Mouse (Mus musculus) heart, postnatal 4 days (tissue): ENCODE data around the gene Lin28b. TPM values are rescaled to one million over a fixed set of nuclear protein-coding genes. Genes with fewer than 3 reads are reported as not detected.
"Not testable (repeated sequence)": the region's sequence is repeated elsewhere in the genome, so short reads cannot be mapped to it uniquely, and the experiment has no call there.

ENCODE experiments used
- DNase-seq: peaks from one replicate; pipeline ENCODE4 v3.0.0; 2021
- total RNA-seq, 2 experiments: library from RNA; stranded (reverse); gene quantifications; 2 replicates each; pipeline ENCODE4 v1.2.3; 2021

Lin28b gene
- total RNA-seq, 2 experiments from 2014 or later: 0.74 TPM

- no peak for DNase-seq
Observed at GRCm38 (mm10) chr10:45410624-45411341, 75.4 kb downstream of the Lin28b start.

DNA sequence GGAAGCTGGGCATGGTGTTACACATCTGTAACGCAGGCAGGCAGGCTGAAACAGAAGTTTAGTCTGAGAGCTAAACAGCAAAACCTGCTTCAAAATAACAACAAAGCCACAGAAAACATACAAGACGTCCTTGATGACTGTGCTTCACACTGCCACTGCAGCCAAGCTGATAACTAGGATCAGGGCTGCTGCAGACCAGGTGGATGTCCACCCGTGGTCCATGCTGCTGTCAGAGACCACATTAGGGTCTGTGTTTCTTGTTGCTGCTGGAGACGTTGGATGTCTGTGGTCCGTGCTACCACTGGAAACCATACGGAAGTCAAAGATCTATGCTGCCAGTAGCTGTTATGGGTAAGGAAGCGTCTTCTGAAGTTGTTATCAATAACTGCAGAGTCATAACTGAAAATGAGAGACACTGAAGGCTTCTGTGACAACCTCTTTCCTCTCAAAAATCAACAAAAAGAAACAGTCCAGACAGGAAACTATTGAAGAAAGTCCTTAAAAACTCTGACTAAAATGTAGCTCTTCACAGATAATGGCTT, 86.4 kb downstream of the Lin28b start:
- DNase-seq: no peak

DNA sequence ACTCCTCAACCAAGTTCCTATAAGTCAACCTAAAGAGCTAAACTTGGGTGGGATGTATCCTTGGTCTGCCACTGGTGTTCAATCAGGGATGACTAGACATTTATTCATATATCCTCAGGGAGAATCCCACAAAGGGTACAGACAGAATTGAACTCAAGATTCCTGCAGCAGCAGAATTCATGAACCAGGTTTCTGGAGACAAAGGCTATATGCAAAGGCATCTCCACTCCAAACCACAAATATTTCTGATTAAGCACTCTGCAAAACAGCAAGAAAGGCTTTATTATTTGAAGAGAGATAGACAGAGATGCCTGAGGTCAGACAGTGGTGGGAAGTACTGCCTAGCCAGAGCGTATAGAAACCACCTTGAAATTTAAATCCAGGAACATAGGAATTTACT, 88.0 kb downstream of the Lin28b start:
- no peak for DNase-seq

DNA sequence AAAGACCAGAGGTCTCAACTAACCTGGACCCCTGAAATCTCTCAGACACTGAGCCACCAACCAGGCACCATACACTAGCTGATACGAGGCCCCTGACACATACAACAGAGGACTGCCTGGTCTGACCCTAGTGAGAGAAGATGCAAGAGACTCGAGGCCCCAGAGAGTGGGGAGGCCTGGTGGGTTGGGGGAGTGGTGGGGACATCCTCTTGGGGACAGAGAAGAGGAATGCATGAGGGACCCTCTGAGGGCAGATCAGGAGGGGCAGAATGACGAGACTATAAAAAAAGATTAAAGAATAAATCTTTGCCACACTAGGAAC, 103.6 kb downstream of the Lin28b start:
- no peak for DNase-seq

- no peak for DNase-seq
Observed at GRCm38 (mm10) chr10:45381937-45382636, 104.1 kb downstream of the Lin28b start.

GRCm38 (mm10) chr10:45378269-45378668, 107.9 kb downstream of the Lin28b start:
- no peak for DNase-seq

DNA sequence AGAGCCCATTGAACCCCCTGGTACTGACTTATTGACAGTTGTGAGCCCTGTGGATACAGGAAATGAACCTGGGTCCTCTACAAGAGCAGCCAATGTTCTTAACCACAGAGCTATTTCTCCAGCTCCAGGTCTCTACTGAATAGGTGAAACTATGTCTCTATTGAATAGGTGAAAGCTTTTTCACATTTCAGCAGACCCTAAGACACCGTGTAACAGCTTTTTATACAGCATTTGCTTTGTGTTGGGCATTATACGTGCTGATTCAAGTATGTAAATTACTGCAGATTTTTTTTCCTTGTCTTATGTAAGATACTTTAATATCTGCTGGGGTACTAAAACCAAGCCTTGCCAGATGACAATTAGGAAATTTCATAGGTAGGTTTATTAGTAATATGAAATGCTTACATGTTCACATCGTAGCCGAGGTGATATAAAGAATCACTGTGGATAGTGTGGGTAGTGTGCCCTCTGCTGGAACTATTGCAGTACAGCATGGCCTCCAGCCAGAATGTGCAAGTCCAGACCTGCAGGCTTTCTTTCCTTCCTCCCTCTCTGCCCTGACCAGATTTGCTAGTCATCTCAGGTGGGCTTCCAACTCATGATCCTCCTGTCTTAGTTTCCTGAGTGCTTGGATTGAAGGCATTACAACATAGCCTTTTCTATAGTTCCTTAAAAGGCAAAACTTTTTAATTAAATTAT, 113.1 kb downstream of the Lin28b start:
- peak; percentile 79 for DNase-seq

DNA sequence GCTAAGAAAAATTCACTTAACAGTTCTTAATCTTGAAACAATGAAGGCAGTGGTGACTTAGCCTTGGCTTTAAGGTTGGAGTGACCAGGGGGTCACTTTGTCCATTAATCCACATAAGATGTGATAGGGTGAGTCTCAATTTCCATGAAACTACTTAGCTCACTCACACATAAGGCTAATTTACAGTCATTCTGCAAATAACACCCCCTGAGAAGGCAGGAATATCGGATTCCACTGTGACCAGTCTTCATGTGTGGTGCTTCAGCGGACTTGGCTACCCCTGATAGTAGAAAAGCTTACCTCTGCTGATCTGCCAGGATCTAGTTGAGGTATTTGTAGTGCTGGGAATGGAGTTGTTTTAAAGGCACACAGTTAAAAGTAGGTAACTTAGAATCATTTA, 115.7 kb downstream of the Lin28b start:
- DNase-seq: no peak

DNA sequence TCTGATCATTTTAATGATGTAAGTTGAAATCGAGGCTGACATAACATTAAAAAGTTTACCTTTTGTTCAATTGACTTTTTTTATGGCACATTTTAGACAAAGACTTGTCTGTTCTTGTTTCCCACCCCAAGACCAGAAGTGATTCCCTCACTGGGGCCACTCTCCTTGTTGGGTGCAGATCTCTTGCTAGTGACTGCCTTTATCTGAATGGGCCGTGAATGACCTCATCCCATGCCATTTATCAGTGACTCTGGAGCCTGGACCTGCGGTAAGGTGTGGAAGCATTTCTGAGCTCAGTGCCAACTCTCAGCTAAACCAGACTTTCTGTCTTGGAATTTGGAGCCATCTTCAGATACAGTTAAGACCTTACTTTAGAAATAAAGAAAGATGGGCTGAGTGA, 116.6 kb downstream of the Lin28b start:
- DNase-seq: no peak

GRCm38 (mm10) chr10:45366987-45367705, 119.0 kb downstream of the Lin28b start:
- no peak for DNase-seq

DNA sequence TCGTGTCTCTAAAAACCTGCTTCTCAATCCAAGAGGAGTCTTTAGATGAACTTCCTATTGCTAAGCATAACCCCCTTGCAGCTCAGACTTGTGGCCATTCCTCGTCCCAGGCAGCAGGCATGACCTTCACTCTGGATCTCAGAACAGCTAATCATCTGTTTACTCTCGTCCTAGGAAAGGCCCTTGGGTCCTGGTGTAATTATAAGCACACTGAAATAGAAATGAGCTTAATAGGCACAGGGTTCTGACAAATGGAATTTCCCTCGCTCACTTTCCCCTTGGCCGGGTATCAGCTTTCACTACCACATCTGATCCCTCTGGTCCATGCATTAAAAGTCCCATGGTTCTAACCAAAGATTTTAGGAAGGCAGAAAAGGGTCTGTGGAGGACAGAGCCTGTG, 122.8 kb downstream of the Lin28b start:
- peak; percentile 58 for DNase-seq

DNA sequence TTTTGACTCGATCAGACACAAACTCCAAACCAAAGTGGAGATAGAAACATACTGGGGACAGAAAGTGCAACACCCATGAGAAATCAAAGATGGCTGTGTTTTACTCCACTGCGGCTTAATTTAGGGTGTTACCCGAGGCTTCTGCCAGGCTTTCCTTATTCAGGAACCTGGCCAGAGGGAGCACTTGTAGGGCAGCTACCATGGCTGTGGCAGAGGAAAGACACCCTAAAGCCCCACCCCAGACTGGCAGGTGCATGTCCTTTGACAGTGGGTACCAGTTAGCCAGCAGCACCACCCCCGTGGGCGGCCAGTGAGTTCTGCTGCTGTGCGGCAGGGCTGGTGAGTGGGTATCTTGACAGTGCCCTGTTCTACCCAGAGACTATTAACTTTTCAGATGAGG, 130.1 kb downstream of the Lin28b start:
- DNase-seq: no peak

- not testable (repeated sequence) for DNase-seq
Observed at GRCm38 (mm10) chr10:45348143-45348542, 138.1 kb downstream of the Lin28b start.

DNA sequence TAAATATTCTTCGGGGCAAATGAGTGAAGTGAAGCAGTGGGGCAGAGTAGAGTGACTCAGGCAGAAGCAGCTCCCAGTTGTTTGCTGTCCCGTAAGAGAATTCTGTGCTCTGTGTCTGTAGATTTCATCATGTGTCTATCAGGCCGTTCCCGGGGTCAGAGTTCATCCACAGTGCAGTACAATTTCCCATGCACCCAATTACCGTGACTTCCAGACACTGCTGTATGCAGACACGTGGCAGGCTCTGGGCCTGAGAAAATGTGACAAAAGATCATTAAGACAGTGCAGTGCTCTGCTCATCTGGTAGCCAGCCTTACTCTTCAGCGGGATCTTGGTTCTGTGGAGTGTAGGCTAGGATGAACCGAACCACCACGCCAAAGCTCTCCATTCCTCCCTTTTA, 141.0 kb downstream of the Lin28b start:
- no peak for DNase-seq

DNA sequence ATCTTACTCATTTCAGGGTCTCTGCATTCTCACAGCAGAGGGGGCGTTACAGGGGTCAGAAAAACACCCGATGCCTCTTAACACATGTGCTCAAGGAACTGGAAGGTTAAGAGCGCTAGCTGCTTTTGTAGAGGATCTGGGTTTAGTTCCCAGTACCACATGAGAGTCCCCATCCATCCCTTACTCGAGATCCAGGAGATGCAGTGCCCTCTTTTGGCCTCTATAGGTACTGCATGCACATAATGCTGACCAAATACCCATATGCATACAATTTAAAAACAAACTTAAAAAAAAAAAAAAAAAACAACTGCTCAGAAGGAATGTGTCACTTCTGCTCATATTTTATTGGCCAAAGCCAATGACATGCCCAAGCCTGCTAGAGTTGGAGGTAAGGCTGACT, 141.8 kb downstream of the Lin28b start:
- DNase-seq: no peak

DNA sequence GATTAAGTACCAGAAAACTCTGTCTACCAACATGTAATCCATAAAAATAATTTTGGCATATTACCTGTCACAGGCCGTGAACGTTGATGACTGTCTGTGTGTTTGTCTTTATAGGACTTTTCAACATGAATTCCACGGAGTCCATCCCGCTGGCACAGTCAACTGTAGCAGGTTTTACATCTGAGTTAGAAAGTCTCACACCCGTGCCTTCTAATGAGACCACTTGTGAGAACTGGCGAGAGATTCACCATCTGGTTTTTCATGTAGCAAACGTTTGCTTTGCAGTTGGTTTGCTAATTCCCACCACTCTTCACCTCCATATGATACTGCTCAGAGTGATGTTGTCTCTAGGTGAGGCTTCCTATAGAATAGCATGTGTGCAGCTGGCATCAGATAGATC, 147.1 kb downstream of the Lin28b start:
- DNase-seq: no peak

DNA sequence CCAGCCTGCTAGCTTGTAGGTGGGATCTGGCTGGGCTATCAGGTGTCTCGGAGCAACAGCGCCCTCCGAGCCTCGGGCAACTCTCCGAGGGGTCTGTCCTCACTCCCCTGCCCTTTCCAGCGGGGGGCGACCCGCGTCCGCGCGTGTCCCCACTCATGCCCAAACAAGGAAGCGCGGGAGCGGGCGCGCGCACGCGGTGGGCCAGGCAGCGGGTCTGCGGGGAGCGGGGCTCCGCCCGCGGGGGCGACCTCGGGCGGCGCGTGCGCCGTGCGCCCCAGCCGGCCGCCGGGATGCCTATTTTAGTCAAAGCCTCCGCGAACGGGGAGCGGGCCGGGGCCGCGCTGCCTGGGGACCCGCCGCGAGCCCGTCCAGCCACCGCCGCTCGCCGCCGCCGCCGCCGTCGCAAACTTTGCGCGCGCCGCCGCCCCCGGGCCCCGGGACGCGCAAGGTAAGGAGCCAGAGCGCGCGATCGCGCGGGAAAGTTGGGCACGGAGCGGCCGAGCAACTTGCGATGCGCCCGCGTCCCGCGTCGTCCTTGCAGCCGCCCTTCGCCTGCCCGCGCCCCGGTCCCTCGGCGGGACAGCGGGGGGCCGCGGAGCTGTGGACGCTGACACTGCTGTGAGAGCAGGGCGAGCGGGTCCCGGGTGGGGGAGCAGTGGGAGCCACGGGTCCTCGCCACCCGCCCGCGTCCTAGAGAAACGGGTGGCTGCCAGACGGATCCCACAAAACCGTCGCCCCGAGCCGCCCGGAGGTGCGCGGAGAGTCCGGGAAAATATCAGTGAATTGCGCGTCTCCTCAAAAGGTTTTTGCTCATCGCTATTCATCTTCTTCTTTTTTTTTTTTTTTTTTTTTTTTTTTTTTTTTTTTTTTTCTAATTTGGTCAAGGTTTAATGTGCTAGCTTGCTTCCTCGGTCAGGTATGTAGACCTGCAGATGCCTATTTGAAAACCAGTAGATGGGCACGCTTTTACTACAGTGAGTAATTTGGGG, 150.5 kb downstream of the Lin28b start, which contains the start of gene Bves:
Gene Bves, plus strand, starts transcription at position 339 of the 989 bp plus-strand sequence.
- DNase-seq: peak; percentile 81

DNA sequence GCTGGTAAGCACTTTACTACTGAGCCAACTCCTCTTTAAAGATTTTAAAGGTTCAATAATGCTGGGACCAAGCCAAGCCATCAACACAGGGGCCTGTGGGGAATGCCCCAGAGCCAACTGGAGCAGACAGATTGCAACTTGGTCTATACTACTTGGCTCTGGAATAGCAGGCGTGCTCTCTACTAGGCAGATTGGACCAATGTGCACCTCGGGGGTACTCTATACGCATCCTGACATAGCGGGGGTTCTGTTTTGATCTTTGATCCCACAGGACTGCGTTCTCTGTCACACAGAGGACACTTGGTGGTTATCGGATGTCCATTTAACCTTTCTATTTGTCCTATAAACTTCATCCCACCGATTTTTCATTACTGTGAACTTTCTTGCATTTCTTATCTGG, 151.3 kb downstream of the Lin28b start:
- DNase-seq: no peak

- no peak for DNase-seq
Observed at GRCm38 (mm10) chr10:45328196-45329000, 157.8 kb downstream of the Lin28b start.
